Mouse (Mus musculus): ENCODE data around the gene Cideb.
A peak's percentile ranks its signal among the peaks of the same experiment; 100 is the strongest.

Gene Cideb

DNA sequence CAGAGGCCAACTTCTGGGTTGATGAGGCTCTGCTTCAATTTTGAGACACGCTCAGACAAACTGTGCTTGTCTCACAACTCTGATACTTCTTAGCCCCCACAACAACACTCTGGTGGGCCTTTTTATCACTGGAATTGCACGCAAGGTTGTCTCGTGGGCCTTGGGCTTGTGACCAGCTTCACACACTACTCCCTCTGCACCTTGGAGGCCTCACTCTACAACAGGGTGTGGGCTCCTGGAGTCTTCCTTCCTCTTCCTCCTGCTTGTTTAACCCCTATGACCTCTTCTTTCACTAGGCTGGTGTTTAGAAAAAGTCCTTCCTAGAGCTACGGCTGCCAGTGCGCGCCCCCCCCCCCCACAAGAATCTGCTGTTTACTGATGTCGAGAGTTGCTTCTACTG, 18.5 kb upstream of the Cideb start:
- Histone ChIP-seq H3K9me3 (ENCODE audit: low read length) (no peaks in the 10 kb centered on the region), H3K4me3 (replicated peaks; ENCODE audit: low read length) (no peak overlapping the region), H3K27me3 (ENCODE audit: insufficient read depth, low read length) (peaks cover 81% of the 10 kb centered on the region), H3K36me3 (ENCODE audit: insufficient read depth, low read length) (no peaks in the 10 kb centered on the region), H3K4me1 (replicated peaks; ENCODE audit: low read depth, low read length) (peaks cover 27% of the 10 kb centered on the region)
- no peak for TF ChIP-seq CTCF (conservative IDR thresholded peaks at IDR 0.05; ENCODE audit: low read length)
- TF ChIP-seq NANOG (IDR thresholded peaks at IDR 0.05; ENCODE audit: borderline replicate concordance, low read length), result no peak
- TF ChIP-seq POU5F1 (IDR thresholded peaks at IDR 0.05; ENCODE audit: borderline replicate concordance, low read length), result no peak

DNA sequence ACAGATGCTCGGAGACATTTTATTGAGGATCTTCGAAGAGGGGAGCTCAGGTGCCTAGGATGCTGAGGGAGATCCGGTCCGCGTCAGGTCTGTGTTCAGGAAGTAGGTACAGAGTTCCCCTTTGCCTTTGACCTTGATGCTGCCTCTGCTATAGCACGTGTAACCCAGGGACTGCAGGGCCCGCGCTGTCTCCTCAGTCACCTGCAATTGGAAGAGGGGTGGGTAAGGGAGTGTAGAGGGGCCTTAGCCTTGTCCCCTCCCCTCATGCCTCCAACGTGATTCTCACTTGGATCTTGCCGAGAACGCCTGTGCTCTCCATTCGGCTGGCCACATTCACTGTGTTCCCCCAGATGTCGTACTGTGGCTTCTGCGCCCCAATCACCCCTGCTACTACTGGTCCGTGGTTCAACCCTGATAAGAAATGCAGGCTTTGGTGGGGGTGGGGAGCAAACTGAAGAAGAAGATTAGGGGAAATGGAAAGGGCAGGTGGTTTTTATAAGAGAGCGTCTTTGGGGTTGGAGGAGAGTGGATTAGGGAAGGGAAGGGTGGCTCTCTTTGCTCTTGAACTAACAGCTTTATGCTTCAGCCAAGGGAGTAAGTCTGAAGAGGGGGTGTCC, 10.9 kb upstream of the Cideb start:
- peaks cover 32% of the 10 kb centered on the region for H3K4me1 ChIP-seq (replicated peaks; ENCODE audit: low read depth, low read length)
- no peak overlapping the region for H3K4me3 ChIP-seq (replicated peaks; ENCODE audit: low read length)
- no peak for TF ChIP-seq NANOG (IDR thresholded peaks at IDR 0.05; ENCODE audit: borderline replicate concordance, low read length)
- no peaks in the 10 kb centered on the region for H3K9me3 ChIP-seq (ENCODE audit: low read length)
- no peaks in the 10 kb centered on the region for H3K36me3 ChIP-seq (ENCODE audit: insufficient read depth, low read length)
- H3K27me3 ChIP-seq (ENCODE audit: insufficient read depth, low read length), result peaks cover 86% of the 10 kb centered on the region

DNA sequence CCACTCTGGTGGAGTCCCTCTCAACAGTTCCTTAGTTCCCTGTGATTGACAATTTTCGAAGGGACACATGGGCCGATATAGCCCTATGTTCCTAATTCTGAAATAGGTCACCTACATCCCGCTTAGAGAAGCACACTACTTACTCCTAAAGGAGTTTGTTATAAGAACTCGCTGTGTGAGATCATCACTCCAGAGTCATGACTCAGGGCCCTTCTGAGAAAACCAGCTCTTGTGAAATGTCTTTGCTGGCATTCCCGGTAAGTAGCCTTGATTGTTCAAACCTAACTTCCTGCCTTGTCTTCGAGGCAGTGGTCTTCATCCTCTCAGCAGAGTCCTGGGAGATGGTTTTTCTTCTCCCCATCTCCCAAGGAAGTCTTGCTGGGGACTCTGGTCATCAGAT, 10.3 kb upstream of the Cideb start:
- Histone ChIP-seq H3K27me3 (ENCODE audit: insufficient read depth, low read length) (peaks cover 86% of the 10 kb centered on the region), H3K36me3 (ENCODE audit: insufficient read depth, low read length) (no peaks in the 10 kb centered on the region), H3K4me1 (replicated peaks; ENCODE audit: low read depth, low read length) (peaks cover 32% of the 10 kb centered on the region), H3K4me3 (replicated peaks; ENCODE audit: low read length) (no peak overlapping the region), H3K9me3 (ENCODE audit: low read length) (no peaks in the 10 kb centered on the region)
- no peak for TF ChIP-seq POU5F1 (IDR thresholded peaks at IDR 0.05; ENCODE audit: borderline replicate concordance, low read length)
- TF ChIP-seq NANOG (IDR thresholded peaks at IDR 0.05; ENCODE audit: borderline replicate concordance, low read length), result no peak
- TF ChIP-seq CTCF (conservative IDR thresholded peaks at IDR 0.05; ENCODE audit: low read length), result no peak

DNA sequence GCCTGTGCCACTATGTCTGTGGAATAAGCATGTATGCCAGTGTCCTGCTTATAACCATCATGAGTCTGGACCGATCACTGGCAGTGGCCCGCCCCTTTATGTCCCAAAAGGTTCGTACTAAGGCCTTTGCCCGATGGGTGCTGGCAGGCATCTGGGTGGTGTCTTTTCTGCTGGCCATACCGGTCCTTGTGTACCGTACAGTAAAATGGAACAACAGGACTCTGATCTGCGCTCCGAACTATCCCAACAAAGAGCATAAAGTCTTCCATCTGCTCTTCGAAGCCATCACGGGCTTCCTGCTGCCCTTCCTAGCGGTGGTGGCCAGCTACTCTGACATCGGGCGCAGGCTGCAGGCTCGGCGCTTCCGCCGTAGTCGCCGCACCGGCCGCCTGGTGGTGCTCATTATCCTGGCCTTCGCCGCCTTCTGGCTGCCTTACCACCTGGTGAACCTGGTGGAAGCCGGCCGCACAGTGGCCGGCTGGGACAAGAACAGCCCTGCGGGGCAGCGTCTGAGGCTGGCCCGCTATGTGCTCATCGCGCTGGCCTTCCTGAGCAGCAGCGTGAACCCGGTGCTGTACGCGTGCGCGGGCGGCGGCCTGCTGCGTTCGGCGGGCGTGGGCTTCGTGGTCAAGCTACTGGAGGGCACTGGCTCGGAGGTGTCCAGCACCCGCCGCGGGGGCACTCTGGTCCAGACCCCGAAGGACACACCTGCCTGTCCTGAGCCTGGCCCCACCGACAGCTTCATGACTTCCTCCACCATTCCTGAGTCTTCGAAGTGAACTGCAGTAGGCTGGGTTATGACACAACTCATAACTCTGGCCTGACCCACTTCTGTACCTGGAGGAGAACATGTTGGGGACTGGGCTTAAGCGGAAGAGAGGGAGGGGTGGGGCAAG, 9.5 kb upstream of the Cideb start:
- Histone ChIP-seq H3K9me3 (ENCODE audit: low read length) (no peaks in the 10 kb centered on the region), H3K36me3 (ENCODE audit: insufficient read depth, low read length) (no peaks in the 10 kb centered on the region), H3K4me1 (replicated peaks; ENCODE audit: low read depth, low read length) (peaks cover 39% of the 10 kb centered on the region), H3K27me3 (ENCODE audit: insufficient read depth, low read length) (peaks cover 88% of the 10 kb centered on the region), H3K4me3 (replicated peaks; ENCODE audit: low read length) (peak overlapping the region; percentile 71)
- TF ChIP-seq CTCF (conservative IDR thresholded peaks at IDR 0.05; ENCODE audit: low read length), result no peak
- TF ChIP-seq POU5F1 (IDR thresholded peaks at IDR 0.05; ENCODE audit: borderline replicate concordance, low read length), result no peak

DNA sequence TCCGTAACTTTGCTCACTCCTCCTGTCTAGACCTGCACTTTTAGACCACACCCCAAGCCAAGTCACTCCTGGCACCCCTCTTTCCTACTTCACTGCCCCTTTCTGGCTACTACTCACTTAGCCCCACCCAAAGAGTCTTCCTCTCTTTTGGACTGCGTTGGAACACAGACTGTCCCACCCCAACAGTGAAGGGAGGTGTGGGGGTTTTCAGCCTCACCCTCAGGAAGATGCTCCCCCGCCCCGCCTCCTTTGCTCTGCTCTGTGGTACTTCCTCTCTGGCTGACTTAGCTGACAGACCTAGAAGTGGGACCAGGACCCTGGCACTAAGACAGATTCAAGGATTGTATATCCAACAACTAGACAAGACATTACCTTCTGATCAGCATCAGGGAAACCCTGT, 7.4 kb upstream of the Cideb start, which contains the start of gene Ltb4r1:
Ltb4r1 (plus strand) TSS at position 267 of the 400 bp plus-strand sequence.
- TF ChIP-seq POU5F1 (IDR thresholded peaks at IDR 0.05; ENCODE audit: borderline replicate concordance, low read length), result no peak
- no peak for TF ChIP-seq CTCF (conservative IDR thresholded peaks at IDR 0.05; ENCODE audit: low read length)
- Histone ChIP-seq H3K4me1 (replicated peaks; ENCODE audit: low read depth, low read length) (peaks cover 52% of the 10 kb centered on the region), H3K4me3 (replicated peaks; ENCODE audit: low read length) (no peak within 1 kb of the TSS)

DNA sequence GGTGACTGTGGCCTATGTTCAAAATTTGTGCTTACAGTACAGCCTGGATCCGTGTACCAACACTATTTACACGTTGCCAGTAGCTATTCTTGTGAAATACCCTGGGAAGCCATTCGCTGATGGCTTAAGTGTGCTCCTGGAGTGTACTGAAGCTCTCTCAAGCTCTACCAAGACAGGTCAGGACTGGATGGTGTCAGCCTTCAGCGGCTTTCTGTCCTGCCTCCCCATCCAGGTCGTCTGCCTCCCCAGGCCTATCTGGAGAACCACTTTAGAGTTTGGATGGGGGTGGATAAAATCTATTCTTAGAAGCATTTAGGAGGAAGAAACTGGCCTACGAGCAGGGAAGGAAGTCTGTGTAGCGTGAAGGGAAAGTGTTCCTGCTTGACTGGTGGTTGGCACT, 4.9 kb upstream of the Cideb start:
- Histone ChIP-seq H3K27me3 (ENCODE audit: insufficient read depth, low read length) (peaks cover 71% of the 10 kb centered on the region), H3K4me3 (replicated peaks; ENCODE audit: low read length) (peak overlapping the region; percentile 79), H3K9me3 (ENCODE audit: low read length) (no peaks in the 10 kb centered on the region), H3K36me3 (ENCODE audit: insufficient read depth, low read length) (no peaks in the 10 kb centered on the region), H3K4me1 (replicated peaks; ENCODE audit: low read depth, low read length) (peaks cover 41% of the 10 kb centered on the region)
- TF ChIP-seq POU5F1 (IDR thresholded peaks at IDR 0.05; ENCODE audit: borderline replicate concordance, low read length) (no peak), NANOG (IDR thresholded peaks at IDR 0.05; ENCODE audit: borderline replicate concordance, low read length) (no peak), CTCF (conservative IDR thresholded peaks at IDR 0.05; ENCODE audit: low read length) (no peak)

More for the DNA sequence above, 7.4 kb upstream of the Cideb start, which contains the start of gene Ltb4r1:
- no peaks in the 10 kb centered on the region for H3K36me3 ChIP-seq (ENCODE audit: insufficient read depth, low read length)
- H3K9me3 ChIP-seq (ENCODE audit: low read length), result no peaks in the 10 kb centered on the region
- peaks cover 92% of the 10 kb centered on the region for H3K27me3 ChIP-seq (ENCODE audit: insufficient read depth, low read length)

DNA sequence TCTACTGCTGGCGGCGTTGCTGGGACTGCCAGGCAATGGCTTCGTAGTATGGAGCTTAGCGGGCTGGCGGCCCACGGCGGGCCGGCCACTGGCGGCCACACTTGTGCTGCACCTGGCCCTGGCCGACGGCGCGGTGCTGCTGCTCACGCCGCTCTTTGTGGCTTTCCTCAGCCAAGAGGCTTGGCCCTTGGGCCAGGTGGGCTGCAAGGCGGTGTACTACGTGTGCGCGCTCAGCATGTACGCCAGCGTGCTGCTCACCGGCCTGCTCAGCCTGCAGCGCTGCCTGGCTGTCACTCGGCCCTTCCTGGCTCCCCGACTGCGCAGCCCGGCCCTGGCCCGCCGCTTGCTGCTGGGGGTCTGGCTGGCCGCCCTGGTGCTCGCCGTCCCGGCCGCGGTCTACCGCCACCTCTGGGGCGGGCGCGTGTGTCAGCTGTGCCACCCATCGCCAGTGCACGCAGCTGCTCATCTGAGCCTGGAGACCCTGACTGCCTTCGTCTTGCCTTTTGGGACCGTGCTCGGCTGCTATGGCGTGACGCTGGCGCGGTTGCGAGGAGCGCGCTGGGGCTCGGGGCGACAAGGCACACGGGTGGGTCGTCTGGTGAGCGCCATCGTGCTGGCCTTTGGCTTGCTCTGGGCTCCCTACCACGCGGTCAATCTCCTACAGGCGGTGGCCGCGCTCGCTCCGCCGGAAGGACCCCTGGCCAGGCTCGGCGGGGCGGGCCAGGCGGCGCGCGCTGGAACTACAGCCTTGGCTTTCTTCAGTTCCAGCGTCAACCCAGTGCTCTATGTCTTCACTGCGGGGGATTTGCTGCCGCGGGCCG, 4.0 kb upstream of the Cideb start:
- H3K9me3 ChIP-seq (ENCODE audit: low read length), result no peaks in the 10 kb centered on the region
- H3K27me3 ChIP-seq (ENCODE audit: insufficient read depth, low read length), result peaks cover 62% of the 10 kb centered on the region
- H3K4me1 ChIP-seq (replicated peaks; ENCODE audit: low read depth, low read length), result peaks cover 41% of the 10 kb centered on the region
- no peaks in the 10 kb centered on the region for H3K36me3 ChIP-seq (ENCODE audit: insufficient read depth, low read length)
- peak overlapping the region; percentile 79 for H3K4me3 ChIP-seq (replicated peaks; ENCODE audit: low read length)
- TF ChIP-seq POU5F1 (IDR thresholded peaks at IDR 0.05; ENCODE audit: borderline replicate concordance, low read length), result no peak

DNA sequence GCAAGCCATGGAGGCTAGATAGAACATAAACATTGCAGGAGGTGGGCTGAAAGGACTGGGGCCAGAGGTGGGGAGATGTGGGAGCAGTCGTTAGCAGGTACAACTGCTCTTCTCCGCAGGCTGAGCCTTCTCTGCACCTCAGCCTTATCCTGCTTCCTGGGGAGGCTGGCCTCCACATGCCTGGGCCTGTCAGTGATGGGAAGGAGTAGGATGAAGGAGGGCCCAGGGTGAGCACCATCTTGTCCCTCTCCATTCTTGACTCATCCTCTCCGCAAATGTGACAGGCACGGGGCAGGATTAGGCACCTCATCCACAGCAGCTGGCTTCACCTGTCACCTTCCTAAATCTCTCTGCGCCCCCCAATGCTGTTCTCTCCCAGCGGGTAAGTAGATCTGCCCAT, 2.9 kb upstream of the Cideb start, which contains the start of gene Ltb4r2:
Ltb4r2 (plus strand) TSS at position 266 of the 400 bp plus-strand sequence.
- Histone ChIP-seq H3K27me3 (ENCODE audit: insufficient read depth, low read length) (peaks cover 53% of the 10 kb centered on the region), H3K36me3 (ENCODE audit: insufficient read depth, low read length) (peaks cover 9% of the 10 kb centered on the region), H3K4me3 (replicated peaks; ENCODE audit: low read length) (peak within 1 kb of the TSS; percentile 79), H3K9me3 (ENCODE audit: low read length) (no peaks in the 10 kb centered on the region), H3K4me1 (replicated peaks; ENCODE audit: low read depth, low read length) (peaks cover 36% of the 10 kb centered on the region)
- TF ChIP-seq NANOG (IDR thresholded peaks at IDR 0.05; ENCODE audit: borderline replicate concordance, low read length) (no peak), POU5F1 (IDR thresholded peaks at IDR 0.05; ENCODE audit: borderline replicate concordance, low read length) (no peak), CTCF (conservative IDR thresholded peaks at IDR 0.05; ENCODE audit: low read length) (no peak)
